Mouse (Mus musculus) kidney, postnatal 10 days (tissue): ENCODE measurements around the gene Tnnt1.

Experiments used
- DNase-seq: peaks from one replicate; pipeline ENCODE4 v3.0.0; 2021; ENCODE audit warnings: mixed read lengths

Tnnt1 gene

DNA sequence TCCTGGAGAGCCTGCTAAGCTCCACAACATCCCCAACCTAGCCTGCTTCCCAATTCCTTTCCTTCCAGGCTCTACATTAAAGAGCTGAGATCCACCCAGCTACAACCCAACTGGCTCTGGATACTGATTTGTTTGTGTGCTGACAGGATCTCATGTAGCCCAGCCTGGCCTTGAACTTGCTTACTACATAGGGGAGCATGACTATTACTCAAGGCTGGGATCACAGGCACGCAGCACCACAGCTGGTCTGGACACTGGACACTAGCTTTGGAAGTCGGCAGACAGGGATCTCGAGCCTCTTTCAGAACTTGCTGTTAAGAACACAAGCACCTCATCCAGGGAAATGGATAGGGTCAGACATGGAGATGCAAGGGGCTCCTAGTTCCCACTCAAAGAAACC is 19.7 kb downstream of the Tnnt1 start:
- DNase-seq, result no peak

DNA sequence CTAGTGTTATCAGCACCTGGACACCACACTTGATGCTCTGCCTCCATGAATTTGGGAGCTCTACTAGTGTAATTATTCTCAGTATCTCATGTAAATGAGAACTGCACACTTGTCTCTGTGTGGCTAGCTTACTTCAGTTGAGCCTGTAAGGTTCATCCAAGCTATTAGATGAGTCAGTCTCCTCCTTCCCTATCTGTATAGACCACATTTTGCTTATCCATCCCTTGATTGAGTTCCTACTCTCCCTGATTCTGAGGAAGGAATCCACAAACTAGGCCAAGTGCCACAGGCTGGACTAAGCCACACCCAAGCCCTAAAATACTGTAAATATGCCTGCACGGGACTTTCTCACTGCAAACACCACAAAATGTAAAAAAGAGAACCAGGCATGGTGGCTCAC is 22.2 kb downstream of the Tnnt1 start:
- DNase-seq, result no peak

- no peak for DNase-seq
Measured at GRCm38 (mm10) chr7:4492284-4493224, 23.6 kb downstream of the Tnnt1 start.

DNA sequence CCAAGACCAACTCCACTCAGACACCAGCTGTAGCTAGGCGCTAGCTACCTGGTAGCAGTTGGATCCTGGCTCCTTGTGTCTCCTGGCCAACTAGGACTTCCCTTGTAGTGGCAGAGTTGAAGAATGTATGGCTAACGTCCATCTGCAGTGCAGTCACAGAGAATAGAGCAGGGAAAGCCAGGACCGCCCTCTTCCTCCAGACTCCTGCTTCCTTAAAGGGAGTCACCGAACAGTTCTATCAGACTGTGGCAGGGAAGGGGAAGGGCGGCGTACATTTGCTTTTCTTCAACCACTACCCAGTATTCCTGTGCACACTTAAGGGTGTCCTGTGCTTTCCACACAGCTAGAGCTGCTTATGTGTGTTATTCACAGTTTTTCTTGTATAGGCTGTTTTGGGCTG is 24.9 kb downstream of the Tnnt1 start:
- peak; percentile 47 for DNase-seq

GRCm38 (mm10) chr7:4482281-4482680 is 33.9 kb downstream of the Tnnt1 start:
- no peak for DNase-seq

DNA sequence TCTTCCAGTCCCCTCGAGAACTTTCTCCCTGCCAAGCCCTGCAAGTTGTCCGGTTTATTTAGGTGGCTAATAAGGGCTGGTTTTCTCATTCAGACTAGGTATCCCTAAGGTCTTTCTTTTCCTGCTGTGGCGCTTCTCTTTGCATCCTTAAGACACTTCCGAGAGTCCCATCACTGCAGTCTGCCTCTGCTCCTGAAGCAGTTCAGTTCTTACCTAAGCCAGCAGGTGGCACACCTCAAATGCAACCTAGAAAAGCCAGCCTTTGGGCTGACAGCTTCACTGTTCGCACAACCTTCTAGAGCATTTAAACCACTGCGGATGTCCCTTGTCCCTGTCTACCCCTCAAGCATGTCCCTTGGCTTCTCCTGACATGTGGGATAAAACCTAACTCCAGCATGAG is 36.5 kb downstream of the Tnnt1 start:
- peak; percentile 64 for DNase-seq

- DNase-seq, result no peak
Measured at GRCm38 (mm10) chr7:4478796-4479291, 37.3 kb downstream of the Tnnt1 start.

DNA sequence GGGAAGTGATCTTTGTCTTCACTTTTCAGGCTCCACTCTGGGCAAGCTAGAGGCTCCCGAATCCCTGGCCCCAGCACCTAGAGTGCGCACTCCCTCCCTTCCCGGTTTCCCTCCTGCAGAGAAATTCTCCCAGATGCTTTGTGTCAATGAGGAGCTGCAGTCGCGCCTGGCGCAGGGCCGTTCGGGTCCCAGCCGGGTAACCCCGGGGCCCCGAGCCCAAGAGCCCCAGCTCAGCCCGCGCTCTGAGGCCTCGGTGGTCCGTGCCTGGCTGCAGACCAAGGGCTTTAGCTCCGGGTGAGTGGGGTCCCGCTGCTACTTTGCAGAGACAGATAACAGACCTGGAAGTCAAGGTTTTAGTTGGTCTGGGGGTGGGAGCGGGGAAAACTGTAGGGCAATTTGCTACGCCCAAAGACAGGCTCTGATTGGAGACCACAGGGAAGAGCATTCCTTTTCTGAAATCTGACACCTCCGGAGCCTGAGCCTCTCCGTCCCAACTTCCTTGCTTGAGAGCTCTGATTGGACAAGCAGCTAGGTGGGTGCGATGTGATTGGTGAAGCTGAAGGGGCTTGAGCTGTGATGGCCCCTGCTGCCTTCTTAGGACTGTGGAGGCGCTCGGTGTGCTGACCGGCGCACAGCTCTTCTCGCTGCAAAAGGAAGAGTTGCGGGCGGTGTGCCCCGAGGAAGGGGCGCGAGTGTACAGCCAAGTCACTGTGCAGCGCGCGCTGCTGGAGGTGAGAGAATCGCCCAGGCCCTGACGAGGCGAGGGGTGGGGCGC is 38.0 kb downstream of the Tnnt1 start:
- DNase-seq, result peak; percentile 87

DNA sequence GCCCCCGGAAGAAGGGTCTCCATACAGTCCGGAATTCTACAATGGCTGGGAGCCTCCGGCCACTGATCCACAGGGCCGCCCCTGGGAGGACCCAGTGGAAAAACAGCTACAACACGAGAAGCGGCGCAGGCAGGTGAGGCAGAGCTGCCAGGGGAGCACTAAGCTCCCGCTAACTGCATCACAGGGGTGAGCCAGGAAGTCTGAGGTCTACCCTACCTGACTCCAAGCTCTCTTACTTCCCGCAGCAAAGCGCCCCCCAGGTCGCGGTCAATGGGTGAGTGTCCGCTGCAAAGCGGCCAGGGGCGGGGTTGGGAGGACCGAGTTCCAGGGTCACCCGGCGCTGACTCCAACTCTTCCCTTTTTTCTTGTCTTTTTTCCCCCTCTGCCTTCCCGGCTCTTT is 42.2 kb downstream of the Tnnt1 start:
- no peak for DNase-seq

DNA sequence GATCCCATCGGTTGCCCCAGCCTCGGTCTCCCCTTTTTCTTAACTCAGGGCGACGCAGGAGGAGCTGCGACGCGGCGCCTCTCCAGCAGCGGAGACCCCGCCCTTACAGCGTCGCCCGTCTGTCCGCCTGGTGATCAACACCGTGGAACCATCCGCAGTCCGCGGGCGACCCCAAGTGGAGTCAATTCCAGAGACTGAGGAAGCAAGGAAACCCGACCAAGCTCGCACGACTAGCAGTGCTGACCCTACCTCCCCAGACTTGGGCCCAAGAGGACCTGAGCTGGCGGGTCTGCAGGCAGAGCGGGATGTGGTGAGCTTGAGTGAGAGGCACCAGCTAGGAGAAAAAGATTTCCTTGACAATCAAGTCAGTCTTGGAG is 45.0 kb downstream of the Tnnt1 start:
- peak; percentile 94 for DNase-seq

DNA sequence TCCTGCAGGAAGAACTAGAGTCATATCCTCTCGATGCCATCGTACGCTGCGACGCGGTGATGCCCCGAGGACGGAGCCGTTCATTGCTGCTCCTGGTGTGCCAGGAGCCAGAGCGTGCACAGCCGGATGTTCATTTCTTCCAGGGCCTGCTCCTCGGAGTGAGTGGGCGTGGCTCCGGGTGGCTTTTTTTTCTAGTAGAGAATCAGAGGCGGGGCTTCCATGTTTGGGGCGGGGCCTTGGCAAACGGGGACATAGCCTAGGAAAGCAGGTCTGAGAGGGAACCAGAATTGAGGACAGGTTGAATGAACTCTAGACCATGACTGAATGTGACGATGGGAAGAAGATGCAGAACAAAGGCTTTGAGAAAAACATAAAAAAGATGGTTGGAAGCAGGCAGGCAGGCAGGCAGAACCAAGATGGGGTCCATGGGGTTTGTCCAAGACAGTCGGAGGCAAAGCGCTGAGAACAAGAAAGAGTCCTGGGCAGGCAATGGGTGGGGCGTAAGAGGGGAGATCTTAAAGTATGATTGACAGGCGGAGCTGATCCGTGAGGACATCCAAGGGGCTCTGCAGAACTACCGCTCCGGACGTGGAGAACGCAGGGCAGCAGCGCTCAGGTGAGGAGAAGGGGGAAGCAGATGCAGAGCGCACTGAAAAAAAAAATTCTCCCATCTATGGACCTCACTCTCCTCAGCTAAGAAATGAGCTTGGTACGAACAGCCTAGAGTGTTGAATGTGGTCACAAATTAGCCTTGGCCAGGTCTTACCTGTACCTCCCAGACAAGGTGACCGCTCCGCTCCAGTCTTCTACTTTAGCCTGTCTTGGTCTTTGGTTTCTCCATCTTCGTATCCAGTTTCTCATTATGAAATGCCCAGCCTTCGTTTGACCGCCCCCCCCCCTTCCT is 45.7 kb downstream of the Tnnt1 start:
- DNase-seq, result peak; percentile 86

DNA sequence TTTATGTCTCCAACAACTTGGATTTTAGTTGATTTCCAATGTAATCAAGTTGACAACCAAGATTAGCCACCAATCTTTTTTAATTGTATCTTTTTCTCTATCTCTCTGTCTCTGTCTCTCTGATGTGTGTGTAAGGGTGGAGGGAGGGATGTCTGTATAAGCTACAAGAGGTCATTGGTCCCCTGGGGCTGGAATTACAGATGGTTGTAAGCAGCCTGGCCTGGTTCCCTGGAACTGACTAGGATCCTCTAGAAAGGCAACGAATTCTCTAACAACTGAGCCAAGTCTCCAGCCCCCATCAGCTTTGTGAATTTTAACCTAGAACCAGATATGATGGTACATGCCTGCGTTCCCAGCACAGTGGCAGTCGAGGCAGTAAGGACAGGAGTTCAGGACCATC is 48.4 kb downstream of the Tnnt1 start:
- no peak for DNase-seq

DNA sequence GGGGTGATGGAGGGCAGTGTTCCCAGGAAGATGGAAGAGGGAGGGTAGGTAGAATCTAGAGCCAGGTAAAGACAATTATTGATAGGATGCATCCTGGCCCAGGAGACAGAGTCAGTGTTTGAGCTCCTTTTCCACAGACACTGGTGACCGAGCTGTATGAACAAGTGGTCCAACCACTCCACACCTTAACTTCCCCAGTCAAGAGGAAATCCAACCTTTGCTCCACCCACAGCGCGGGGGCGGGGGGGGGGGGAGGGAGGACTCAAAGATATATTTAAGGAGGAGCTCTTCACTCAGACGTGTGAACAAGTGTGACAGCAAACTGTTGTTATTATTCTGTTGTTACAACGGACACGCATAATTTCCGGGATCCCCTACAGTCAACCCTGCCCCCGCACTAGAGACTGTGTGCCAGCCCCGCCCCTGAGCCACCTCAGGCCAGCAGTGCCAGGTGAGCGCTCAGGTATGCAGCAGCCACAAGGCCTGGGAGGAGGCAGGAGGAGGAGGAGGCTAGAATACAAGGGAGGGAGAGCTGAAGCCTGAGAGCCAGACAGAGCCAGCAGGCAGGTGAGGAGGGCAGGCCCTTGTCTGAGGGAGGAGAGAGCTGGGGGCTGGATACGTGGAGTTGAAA is 51.9 kb downstream of the Tnnt1 start:
- DNase-seq, result peak; percentile 72

DNA sequence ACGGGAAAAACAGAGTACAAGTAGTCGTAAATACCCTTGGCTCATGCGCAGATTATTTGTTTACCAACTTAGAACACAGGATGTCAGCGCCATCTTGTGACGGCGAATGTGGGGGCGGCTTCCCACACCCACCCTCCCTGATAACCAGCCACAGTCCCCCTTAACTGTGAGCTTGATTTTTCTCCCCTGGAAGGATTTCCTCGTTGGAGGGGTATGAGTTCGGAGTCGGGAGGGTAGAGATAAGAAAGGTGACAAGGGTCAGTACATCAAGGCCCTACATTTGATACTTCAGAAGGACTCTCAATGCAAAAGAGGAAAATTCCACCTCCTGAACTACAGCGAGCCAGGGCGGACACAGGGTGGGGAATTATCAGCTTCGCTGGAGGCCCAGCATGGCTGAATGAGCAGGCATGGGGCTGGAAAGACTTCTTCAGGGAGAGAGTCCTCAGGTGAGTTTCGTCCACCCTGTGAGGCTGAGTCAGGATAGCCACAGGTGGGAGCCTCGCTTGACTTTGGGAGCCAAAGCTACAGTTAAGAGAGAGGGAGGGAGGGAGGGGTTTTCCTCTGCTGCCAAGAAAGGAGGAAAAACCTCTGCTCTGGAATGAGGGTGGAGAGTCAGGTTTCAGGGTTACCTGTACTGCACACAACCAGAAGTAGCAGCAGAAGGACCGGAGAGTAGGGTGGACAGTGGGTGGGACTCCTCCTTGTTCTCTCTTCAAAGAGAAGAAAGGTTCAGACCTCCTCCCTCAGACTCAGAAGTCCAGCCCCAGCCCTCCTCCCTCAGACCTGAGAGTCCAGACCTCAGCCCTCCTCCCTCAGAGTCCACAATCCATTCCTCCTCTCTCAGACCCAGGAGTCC is 55.4 kb downstream of the Tnnt1 start, which contains the start of gene Eps8l1:
Gene Eps8l1 (plus strand): TSS at position 99 of the 859 bp plus-strand sequence.
- peak; percentile 10 for DNase-seq
